Comparison of ENCODE assay signal across 18 mouse cellular contexts in the genomic region with DNA sequence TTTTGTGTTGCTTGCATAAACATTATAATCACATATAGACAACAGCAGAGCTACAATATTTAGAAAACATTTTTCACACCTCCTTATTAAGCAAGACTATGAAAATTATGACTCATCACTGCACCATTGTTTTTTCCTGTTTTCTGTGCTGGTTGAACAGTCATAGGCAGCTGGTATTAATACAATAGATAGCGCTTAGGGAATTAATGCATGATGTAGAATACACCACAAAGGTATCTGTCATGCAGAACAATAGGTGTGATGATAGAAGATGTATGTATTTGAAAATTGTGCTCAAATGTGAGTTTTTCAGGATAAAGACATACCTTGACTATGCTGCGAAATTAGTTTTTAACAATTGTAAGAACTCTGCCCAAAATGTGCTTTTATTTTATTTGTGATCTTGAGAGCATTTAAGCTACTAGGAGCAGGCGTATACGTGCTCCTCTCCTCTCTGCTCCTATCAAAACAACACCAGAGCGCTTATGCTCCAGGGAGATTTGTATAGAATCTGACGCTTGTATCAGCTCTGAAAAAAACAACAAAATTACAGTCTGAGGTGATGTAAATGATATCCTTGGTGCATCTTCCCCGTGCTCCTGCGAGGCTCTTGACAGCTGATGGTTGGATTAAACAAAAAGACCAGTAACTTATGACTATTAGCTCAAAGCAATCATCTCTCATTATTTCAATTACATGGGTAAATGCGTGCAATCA.
A peak's percentile ranks its signal among the peaks of the same experiment; 100 is the strongest.
DNase-seq lines count a peak whose midpoint lies in the region; ATAC-seq and TF ChIP-seq lines count a peak whose summit lies in the region.
"Had no signal": no experiment of that assay in that cellular context is flagged by ENCODE, and none has a peak within 500 bp of the region (broad histone marks: within the 10 kb centered on the region; RNA-seq: fewer than 3 reads in every experiment).

No protein-coding gene starts in this region.

- no peak overlapping the region for H3K9ac ChIP-seq in hindbrain, embryonic 12.5 days
- H3K9ac ChIP-seq in forebrain, embryonic 15.5 days (replicated peaks), result no peak overlapping the region
- H3K9ac ChIP-seq in midbrain, embryonic 16.5 days (ENCODE audit: low read depth, low read length), result no peak overlapping the region
- H3K9ac ChIP-seq: intestine, embryonic 15.5 days; liver, postnatal 0 days had no signal

- TF ChIP-seq CTCF in brain, embryonic 14.5 days (IDR thresholded peaks at IDR 0.05; ENCODE audit: borderline replicate concordance, extremely low read depth, insufficient read depth, insufficient read length), result no peak

- no peak for TF ChIP-seq POLR2A in brain, embryonic 14.5 days (IDR thresholded peaks at IDR 0.05; ENCODE audit: borderline replicate concordance, extremely low read depth, insufficient read depth, insufficient read length, poor library complexity, severe bottlenecking)

- peak overlapping the region; percentile 45 for H3K27ac ChIP-seq in hindbrain, embryonic 12.5 days
- H3K27ac ChIP-seq in hindbrain, embryonic 10.5 days, result no peak overlapping the region
- H3K27ac ChIP-seq in forebrain, embryonic 15.5 days (replicated peaks), result peak overlapping the region; percentile 88
- no peak overlapping the region for H3K27ac ChIP-seq in midbrain, embryonic 16.5 days (ENCODE audit: low read length)
- H3K27ac ChIP-seq: intestine, embryonic 15.5 days had no signal

- H3K4me1 ChIP-seq in hindbrain, embryonic 12.5 days, result 0 out of 2 replicates have a peak, but pooled peaks cover 8% of the 10 kb centered on the region
- peaks cover 21% of the 10 kb centered on the region for H3K4me1 ChIP-seq in hindbrain, embryonic 10.5 days (replicated peaks)
- peaks cover 29% of the 10 kb centered on the region for H3K4me1 ChIP-seq in forebrain, embryonic 15.5 days
- peaks cover 9% of the 10 kb centered on the region for H3K4me1 ChIP-seq in midbrain, embryonic 16.5 days (ENCODE audit: control insufficient read depth, insufficient read depth, low read length)
- H3K4me1 ChIP-seq: intestine, embryonic 15.5 days; megakaryocyte, embryonic 14.5 days had no signal

- no peak overlapping the region for H3K4me3 ChIP-seq in hindbrain, embryonic 12.5 days
- no peak overlapping the region for H3K4me3 ChIP-seq in hindbrain, embryonic 10.5 days
- H3K4me3 ChIP-seq in forebrain, embryonic 15.5 days, result no peak overlapping the region
- no peak overlapping the region for H3K4me3 ChIP-seq in midbrain, embryonic 16.5 days (ENCODE audit: low read depth, low read length)
- H3K4me3 ChIP-seq: intestine, embryonic 15.5 days; megakaryocyte, embryonic 14.5 days had no signal

- peak; percentile 61 for ATAC-seq in hindbrain, embryonic 12.5 days (ENCODE audit: low FRiP score)
- ATAC-seq in forebrain, embryonic 15.5 days (replicated peaks), result peak; percentile 91
- peak; percentile 84 for ATAC-seq in midbrain, embryonic 16.5 days
- ATAC-seq: intestine, embryonic 15.5 days; liver, postnatal 0 days had no signal

- DNase-seq in hindbrain, embryonic 10.5 days (ENCODE audit: low spot score), result no peak
- DNase-seq in brain, embryonic 14.5 days (ENCODE audit: low read depth), result peak; percentile 92
- DNase-seq in adrenal gland, adult 2 months, result no peak
- DNase-seq in Muller cell, postnatal 12 days (ENCODE audit: inconsistent ontology term), result no peak
- DNase-seq: adrenal gland, postnatal 25 days; cerebellum, adult 9-11 months; gastrocnemius, postnatal 25 days; heart, postnatal 10 days; liver; liver, postnatal 0 days; lung, postnatal 14 days; right cerebral cortex, postnatal 25 days; thymus, postnatal 4 days had no signal

- H3K9me3 ChIP-seq in hindbrain, embryonic 12.5 days (replicated peaks), result no peaks in the 10 kb centered on the region
- no peaks in the 10 kb centered on the region for H3K9me3 ChIP-seq in hindbrain, embryonic 10.5 days
- H3K9me3 ChIP-seq in forebrain, embryonic 15.5 days, result no peaks in the 10 kb centered on the region
- no peaks in the 10 kb centered on the region for H3K9me3 ChIP-seq in midbrain, embryonic 16.5 days (replicated peaks; ENCODE audit: control insufficient read depth, low read length, poor library complexity, severe bottlenecking)
- H3K9me3 ChIP-seq: intestine, embryonic 15.5 days; megakaryocyte, embryonic 14.5 days had no signal

- H3K4me2 ChIP-seq in hindbrain, embryonic 12.5 days (replicated peaks), result no peak overlapping the region
- peak overlapping the region; percentile 27 for H3K4me2 ChIP-seq in forebrain, embryonic 15.5 days (replicated peaks)
- H3K4me2 ChIP-seq in midbrain, embryonic 16.5 days (ENCODE audit: low read length), result no peak overlapping the region
- H3K4me2 ChIP-seq: intestine, embryonic 15.5 days had no signal

- H3K36me3 ChIP-seq in hindbrain, embryonic 12.5 days, result no peaks in the 10 kb centered on the region
- H3K36me3 ChIP-seq in hindbrain, embryonic 10.5 days, result no peaks in the 10 kb centered on the region
- H3K36me3 ChIP-seq in forebrain, embryonic 15.5 days, result no peaks in the 10 kb centered on the region
- no peaks in the 10 kb centered on the region for H3K36me3 ChIP-seq in midbrain, embryonic 16.5 days (ENCODE audit: control insufficient read depth, insufficient read depth, low read length)
- H3K36me3 ChIP-seq: intestine, embryonic 15.5 days had no signal

- 50% methylated on average over 9 of the region's 9 CpGs for WGBS in hindbrain, embryonic 12.5 days
- WGBS in hindbrain, embryonic 10.5 days, result 77% methylated on average over 9 of the region's 9 CpGs
- WGBS in forebrain, embryonic 15.5 days, result 30% methylated on average over 9 of the region's 9 CpGs
- 49% methylated on average over 9 of the region's 9 CpGs for WGBS in midbrain, embryonic 16.5 days

- H3K27me3 ChIP-seq in hindbrain, embryonic 12.5 days, result no peaks in the 10 kb centered on the region
- H3K27me3 ChIP-seq in hindbrain, embryonic 10.5 days (ENCODE audit: insufficient read depth, poor library complexity, severe bottlenecking), result no peaks in the 10 kb centered on the region
- H3K27me3 ChIP-seq in forebrain, embryonic 15.5 days, result no peaks in the 10 kb centered on the region
- H3K27me3 ChIP-seq in midbrain, embryonic 16.5 days (ENCODE audit: control insufficient read depth, insufficient read depth, low read depth, low read length), result no peaks in the 10 kb centered on the region
- H3K27me3 ChIP-seq: intestine, embryonic 15.5 days; megakaryocyte, embryonic 14.5 days had no signal

Comparison
In these comparisons a context has a peak if more than half of its experiments do, and no peak if none do; other contexts are left out.
1. H3K27ac ChIP-seq: peak in hindbrain, embryonic 12.5 days (single experiment) and forebrain, embryonic 15.5 days (single experiment); none in hindbrain, embryonic 10.5 days (single experiment) and midbrain, embryonic 16.5 days (single experiment).
2. Peak in every context shown above with its lines, with median percentiles within 50 percentile points of each other: ATAC-seq.